In genomic region chr19:52812046-52812445, GRCm38 (mm10) we compare ENCODE assay signal across 15 mouse cellular contexts.
"Had no signal": no experiment of that assay in that cellular context is flagged by ENCODE, and none has a peak within 500 bp of the region (broad histone marks: within the 10 kb centered on the region; RNA-seq: fewer than 3 reads in every experiment).

No protein-coding gene starts in this region.

- H3K27ac ChIP-seq: kidney, postnatal 0 days; limb, embryonic 12.5 days; liver, embryonic 14.5 days; midbrain, embryonic 13.5 days; stomach, embryonic 15.5 days had no signal

- H3K27me3 ChIP-seq: limb, embryonic 12.5 days; midbrain, embryonic 13.5 days; stomach, embryonic 15.5 days had no signal

- H3K4me1 ChIP-seq: limb, embryonic 12.5 days; midbrain, embryonic 13.5 days; stomach, embryonic 15.5 days had no signal

- H3K9me3 ChIP-seq: limb, embryonic 12.5 days; midbrain, embryonic 13.5 days; stomach, embryonic 15.5 days had no signal

- H3K4me3 ChIP-seq: limb, embryonic 12.5 days; midbrain, embryonic 13.5 days; stomach, embryonic 15.5 days had no signal

- H3K36me3 ChIP-seq: limb, embryonic 12.5 days; midbrain, embryonic 13.5 days; stomach, embryonic 15.5 days had no signal

- H3K9ac ChIP-seq: limb, embryonic 12.5 days; liver, embryonic 14.5 days; midbrain, embryonic 13.5 days; stomach, embryonic 15.5 days had no signal

- H3K4me2 ChIP-seq: limb, embryonic 12.5 days; midbrain, embryonic 13.5 days; stomach, embryonic 15.5 days had no signal

- DNase-seq: kidney, adult 9 months; kidney, postnatal 36 days; layer of hippocampus, adult 9-11 months; layer of hippocampus, postnatal 36 days; liver; lung, adult 18-20 months; lung, postnatal 36 days; thymus, adult 2 months; thymus, postnatal 25 days had no signal

- ATAC-seq: intestine, postnatal 0 days; midbrain, embryonic 13.5 days had no signal
